Mouse (Mus musculus) forebrain, embryonic 12.5 days (tissue): ENCODE measurements around the gene Cyp4a31. TPM values are rescaled to one million over a fixed set of nuclear protein-coding genes. Genes with fewer than 3 reads are reported as not detected.
"Not testable (repeated sequence)": the region's sequence is repeated elsewhere in the genome, so short reads cannot be mapped to it uniquely, and the experiment has no call there.

Source experiments
- ATAC-seq: fragments of 200-750 bp; cut with Nextera tagmentation; 2 replicates; pipeline ENCODE4 v1.8.0; 2017; ENCODE audit warnings: moderate TSS enrichment; ENCODE audit not compliant: low FRiP score
- H3K27ac ChIP-seq: fragments of 300-500 bp; sonication (generic); 2 replicates; pipeline ENCODE4 v1.5.1; 2016; ENCODE audit warnings: mild to moderate bottlenecking
- H3K27me3 ChIP-seq: fragments of 300-500 bp; sonication (generic); 2 replicates; pipeline ENCODE4 v1.6.1; 2016; ENCODE audit warnings: mild to moderate bottlenecking
- H3K36me3 ChIP-seq: fragments of 300-500 bp; sonication (generic); replicated peaks from 2 replicates; pipeline ENCODE4 v1.6.1; 2016; ENCODE audit warnings: mild to moderate bottlenecking
- H3K4me1 ChIP-seq: fragments of 300-500 bp; sonication (generic); 2 replicates; pipeline ENCODE4 v1.6.1; 2016
- H3K4me2 ChIP-seq: fragments of 300-500 bp; sonication (generic); 2 replicates; pipeline ENCODE4 v1.6.1; 2016; ENCODE audit warnings: mild to moderate bottlenecking, moderate library complexity
- H3K4me3 ChIP-seq: fragments of 300-500 bp; sonication (generic); replicated peaks from 2 replicates; pipeline ENCODE4 v1.5.1; 2016; ENCODE audit warnings: mild to moderate bottlenecking
- H3K9ac ChIP-seq: fragments of 300-500 bp; sonication (generic); 2 replicates; pipeline ENCODE4 v1.6.1; 2016; ENCODE audit warnings: mild to moderate bottlenecking
- H3K9me3 ChIP-seq: fragments of 300-500 bp; sonication (generic); 2 replicates; pipeline ENCODE4 v1.6.1; 2016
- WGBS: fragments of 180-500 bp; shearing (Covaris S2); methylation state at CpG from one replicate; pipeline ENCODE4 v1.1.7; 2016; 5-methylcytosine and 5-hydroxymethylcytosine counted together
- polyA plus RNA-seq: library from polyadenylated mRNA; unstranded; fragments of >200 nt; fragmentation: Nextera tagmentation; extraction: Ambion mirVana; gene quantifications from 2 replicates; pipeline ENCODE4 v1.2.1, GENCODE M21; 2016

Cyp4a31 gene
- polyA plus RNA-seq, 1 experiment from 2014 or later = not detected

GRCm38 (mm10) chr4:115575255-115575654 lies 11.8 kb downstream of the Cyp4a31 start:
- H3K9me3 ChIP-seq = no peaks in the 10 kb centered on the region
- H3K4me2 ChIP-seq = no peak overlapping the region
- H3K4me1 ChIP-seq = no peaks in the 10 kb centered on the region
- no peak overlapping the region for H3K27ac ChIP-seq
- H3K4me3 ChIP-seq = no peak overlapping the region
- no peak for ATAC-seq
- no peak overlapping the region for H3K9ac ChIP-seq
- no peaks in the 10 kb centered on the region for H3K27me3 ChIP-seq
- 83% methylated on average over 3 of the region's 3 CpGs for WGBS
- no peaks in the 10 kb centered on the region for H3K36me3 ChIP-seq

- no peak overlapping the region for H3K9ac ChIP-seq
- H3K4me2 ChIP-seq = no peak overlapping the region
- no peaks in the 10 kb centered on the region for H3K36me3 ChIP-seq
- H3K4me1 ChIP-seq = no peaks in the 10 kb centered on the region
- H3K27ac ChIP-seq = no peak overlapping the region
- 82% methylated on average over 2 of the region's 2 CpGs for WGBS
- H3K27me3 ChIP-seq = no peaks in the 10 kb centered on the region
- ATAC-seq = no peak
- no peaks in the 10 kb centered on the region for H3K9me3 ChIP-seq
- no peak overlapping the region for H3K4me3 ChIP-seq
Observed at GRCm38 (mm10) chr4:115575776-115576175, 12.3 kb downstream of the Cyp4a31 start.

GRCm38 (mm10) chr4:115583036-115583435 lies 19.6 kb downstream of the Cyp4a31 start:
- Histone ChIP-seq H3K4me2 (no peak overlapping the region), H3K36me3 (no peaks in the 10 kb centered on the region), H3K4me3 (no peak overlapping the region), H3K4me1 (no peaks in the 10 kb centered on the region), H3K9ac (no peak overlapping the region), H3K27ac (no peak overlapping the region), H3K27me3 (no peaks in the 10 kb centered on the region), H3K9me3 (no peaks in the 10 kb centered on the region)
- no peak for ATAC-seq

- Histone ChIP-seq H3K36me3 (no peaks in the 10 kb centered on the region), H3K27me3 (no peaks in the 10 kb centered on the region), H3K27ac (no peak overlapping the region), H3K4me2 (no peak overlapping the region), H3K4me3 (no peak overlapping the region), H3K4me1 (no peaks in the 10 kb centered on the region), H3K9ac (no peak overlapping the region), H3K9me3 (no peaks in the 10 kb centered on the region)
- ATAC-seq = no peak
- 88% methylated on average over 1 of the region's 1 CpGs for WGBS
Observed at GRCm38 (mm10) chr4:115596357-115596756, 32.9 kb downstream of the Cyp4a31 start.

- Histone ChIP-seq H3K4me3 (no peak overlapping the region), H3K36me3 (no peaks in the 10 kb centered on the region), H3K27me3 (no peaks in the 10 kb centered on the region), H3K9me3 (no peaks in the 10 kb centered on the region), H3K4me2 (no peak overlapping the region), H3K4me1 (no peaks in the 10 kb centered on the region), H3K27ac (no peak overlapping the region), H3K9ac (no peak overlapping the region)
- no peak for ATAC-seq
- 88% methylated on average over 2 of the region's 2 CpGs for WGBS
Observed at GRCm38 (mm10) chr4:115596824-115597336, 33.4 kb downstream of the Cyp4a31 start.

GRCm38 (mm10) chr4:115600611-115601010 lies 37.2 kb downstream of the Cyp4a31 start, which contains the start of gene Cyp4a32:
Gene Cyp4a32 (plus strand): TSS chr4:115600969.
- not testable (repeated sequence) for H3K4me1 ChIP-seq, H3K36me3 ChIP-seq, H3K9me3 ChIP-seq, ATAC-seq, H3K9ac ChIP-seq, H3K27ac ChIP-seq, H3K4me3 ChIP-seq, H3K4me2 ChIP-seq, H3K27me3 ChIP-seq
- WGBS = 89% methylated on average over 8 of the region's 8 CpGs

- Histone ChIP-seq H3K4me1 (no peaks in the 10 kb centered on the region), H3K36me3 (no peaks in the 10 kb centered on the region), H3K4me2 (no peak overlapping the region), H3K27me3 (no peaks in the 10 kb centered on the region), H3K4me3 (no peak overlapping the region), H3K9ac (no peak overlapping the region), H3K27ac (no peak overlapping the region), H3K9me3 (no peaks in the 10 kb centered on the region)
- no peak for ATAC-seq
Observed at GRCm38 (mm10) chr4:115614005-115614404, 50.6 kb downstream of the Cyp4a31 start.

GRCm38 (mm10) chr4:115625560-115625959 lies 62.1 kb downstream of the Cyp4a31 start:
- not testable (repeated sequence) for H3K27me3 ChIP-seq, H3K4me1 ChIP-seq, H3K36me3 ChIP-seq

More at GRCm38 (mm10) chr4:115625560-115625959, 62.1 kb downstream of the Cyp4a31 start:
- H3K9me3 ChIP-seq, H3K4me3 ChIP-seq, H3K27ac ChIP-seq, H3K4me2 ChIP-seq, ATAC-seq, H3K9ac ChIP-seq: not testable (repeated sequence)
- 100% methylated on average over 3 of the region's 3 CpGs for WGBS

Other genes starting within 250 kb of the Cyp4a31 start
- not detected in 2 replicates for gene Cyp4a12b, start 152.0 kb upstream of the Cyp4a31 start, polyA plus RNA-seq
- gene Cyp4a30b, start 111.0 kb upstream of the Cyp4a31 start, polyA plus RNA-seq = not detected in 2 replicates
- gene Cyp4a14, start 67.5 kb upstream of the Cyp4a31 start, polyA plus RNA-seq = not detected in 2 replicates
- gene Cyp4a10, start 45.4 kb upstream of the Cyp4a31 start, polyA plus RNA-seq = not detected in 2 replicates
- gene Cyp4a32, start 37.3 kb downstream of the Cyp4a31 start, polyA plus RNA-seq = not detected in 2 replicates
- gene Cyp4b1, start 84.1 kb downstream of the Cyp4a31 start, polyA plus RNA-seq = 0.17 and 0.28 TPM in 2 replicates
- 34.1 and 35.0 TPM in 2 replicates for gene Efcab14, start 174.1 kb downstream of the Cyp4a31 start, polyA plus RNA-seq
- 0.50 TPM in 1 of 2 replicates, not detected in the other for gene Tex38, start 217.4 kb downstream of the Cyp4a31 start, polyA plus RNA-seq
- 39.5 and 41.0 TPM in 2 replicates for gene Atpaf1, start 221.2 kb downstream of the Cyp4a31 start, polyA plus RNA-seq